Mouse (Mus musculus) brain, adult 2 months (tissue): ENCODE measurements at regions not wholly inside any gene's neighbourhood (a gene's known extent, or its start where the extent isn't known, plus 50 kb on each side); places are given as distances from the start of the nearest gene placed in this dataset.

Experiments
- DNase-seq: peaks from one replicate; pipeline ENCODE4 v3.0.0; 2011; ENCODE audit warnings: low read depth, low spot score

DNA sequence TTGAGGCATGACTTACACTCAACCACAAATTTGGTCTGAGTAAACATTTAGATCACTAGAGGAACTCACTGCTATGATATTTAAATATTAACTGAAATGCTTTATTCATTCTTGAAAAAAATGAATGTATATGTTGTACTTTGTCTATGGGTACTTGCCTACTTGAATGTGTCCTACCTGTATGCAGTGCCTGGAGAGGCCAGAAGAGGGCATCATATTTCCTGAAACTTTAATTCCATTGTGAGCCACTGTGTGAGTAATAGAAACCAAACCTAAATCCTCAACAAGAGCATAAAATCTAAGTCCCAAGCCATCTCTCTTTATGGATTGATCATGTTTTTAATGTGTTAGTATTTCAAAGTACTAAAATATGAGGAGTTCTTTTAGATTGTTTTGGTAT lies 1252.4 kb upstream of the Lrrtm3 start:
- DNase-seq, result no peak

DNA sequence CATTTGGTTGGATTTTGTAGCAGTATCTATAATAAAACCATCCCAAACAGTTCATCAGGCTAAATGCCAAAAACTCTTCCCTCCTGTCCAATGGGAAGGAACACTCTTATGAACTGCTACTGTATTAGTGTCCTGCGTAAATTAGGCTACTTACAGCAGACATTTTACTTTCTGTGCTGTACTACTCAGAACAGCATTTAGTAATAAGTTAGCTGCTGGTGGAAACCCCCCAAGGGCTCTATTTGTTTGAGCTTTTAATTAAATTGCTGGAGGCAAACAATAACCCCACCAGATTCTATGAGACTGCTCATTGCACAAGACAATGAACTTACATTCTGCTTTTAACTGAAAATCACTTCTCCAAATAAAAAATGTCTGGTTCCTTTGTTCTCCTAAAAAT lies 1240.3 kb upstream of the Lrrtm3 start:
- no peak for DNase-seq

DNA sequence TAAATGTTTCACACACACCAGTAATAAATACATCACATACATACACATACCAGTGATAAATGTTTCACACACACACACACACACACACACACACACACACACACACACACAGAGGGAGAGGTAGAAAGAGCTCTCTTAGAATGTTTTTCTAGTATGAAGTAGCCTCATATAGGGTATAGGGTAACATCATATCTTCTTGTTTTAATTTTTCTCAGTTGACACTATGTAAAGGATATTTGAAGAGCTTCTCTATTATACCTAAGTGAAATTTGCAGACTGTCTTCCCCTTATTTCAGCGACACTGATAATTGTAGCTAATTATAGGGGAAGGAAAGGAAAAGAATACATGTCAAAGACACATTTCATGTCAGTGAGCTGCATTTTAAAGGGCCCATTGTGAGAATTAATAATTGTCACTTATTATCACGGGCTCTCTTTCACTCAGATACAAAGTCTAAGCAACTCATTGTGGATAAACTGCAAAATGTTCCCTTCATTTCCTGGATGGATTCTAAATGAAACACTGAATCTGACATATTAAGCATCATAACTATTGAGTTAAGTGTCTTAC lies 1234.8 kb upstream of the Lrrtm3 start:
- peak; percentile 5 for DNase-seq

GRCm38 (mm10) chr10:65298263-65298662 lies 1208.2 kb upstream of the Lrrtm3 start:
- DNase-seq, result no peak
